Mouse (Mus musculus) monocyte, adult 2 months (primary cell): ENCODE measurements around the gene Mogat2.

Experiments
- DNase-seq, 2 experiments: peaks; one replicate each; pipeline ENCODE4 v3.0.0; 2022; ENCODE audit warnings: low spot score in 2 of 2, low read depth in 1 of 2

Gene Mogat2

GRCm38 (mm10) chr7:99169717-99170403 is 68.6 kb downstream of the Mogat2 start:
- DNase-seq = no peak
